Mouse (Mus musculus) intestine, embryonic 14.5 days (tissue): ENCODE measurements around the gene Lpgat1. TPM values are rescaled to one million over a fixed set of nuclear protein-coding genes. Genes with fewer than 3 reads are reported as not detected.

Experiments used
- ATAC-seq: fragments of 200-750 bp; cut with Nextera tagmentation; replicated peaks from 2 replicates; pipeline ENCODE4 v1.8.0; 2017; ENCODE audit warnings: low read depth, moderate number of reproducible peaks, moderate TSS enrichment, moderate library complexity; ENCODE audit not compliant: low FRiP score, low TSS enrichment
- DNase-seq: peaks from one replicate; pipeline ENCODE4 v3.0.0-alpha.2; 2018; ENCODE audit warnings: low spot score
- H3K27ac ChIP-seq: fragments of 300-500 bp; sonication (generic); 2 replicates; pipeline ENCODE4 v1.5.1; 2014; ENCODE audit warnings: low read depth, mild to moderate bottlenecking, control low read depth
- H3K27me3 ChIP-seq: fragments of 300-500 bp; sonication (generic); replicated peaks from 2 replicates; pipeline ENCODE4 v1.6.1; 2014; ENCODE audit warnings: low read length, control low read depth; ENCODE audit not compliant: control insufficient read depth, insufficient read depth
- H3K36me3 ChIP-seq: fragments of 300-500 bp; sonication (generic); 2 replicates; pipeline ENCODE4 v1.6.1; 2014; ENCODE audit warnings: low read length, control low read depth; ENCODE audit not compliant: control insufficient read depth, insufficient read depth
- H3K4me1 ChIP-seq: fragments of 300-500 bp; sonication (generic); replicated peaks from 2 replicates; pipeline ENCODE4 v1.6.1; 2014; ENCODE audit warnings: low read length, control low read depth, mixed read lengths; ENCODE audit not compliant: control insufficient read depth, insufficient read depth
- H3K4me2 ChIP-seq: fragments of 300-500 bp; sonication (generic); 2 replicates; pipeline ENCODE4 v1.6.1; 2014; ENCODE audit warnings: low read length
- H3K4me3 ChIP-seq: fragments of 300-500 bp; sonication (generic); 2 replicates; pipeline ENCODE4 v1.5.1; 2014; ENCODE audit warnings: low read depth, low read length, control low read depth, mixed read lengths
- H3K9ac ChIP-seq: fragments of 300-500 bp; sonication (generic); 2 replicates; pipeline ENCODE4 v1.6.1; 2014; ENCODE audit warnings: mild to moderate bottlenecking, low read length
- H3K9me3 ChIP-seq: fragments of 300-500 bp; sonication (generic); 2 replicates; pipeline ENCODE4 v1.6.1; 2016; ENCODE audit warnings: low read length, control low read depth; ENCODE audit not compliant: control insufficient read depth
- WGBS: fragments of 180-500 bp; shearing (Covaris S2); extraction: QIAGEN DNeasy Blood & Tissue Kit; methylation state at CpG from one replicate; pipeline ENCODE4 v1.1.7; 2014; 5-methylcytosine and 5-hydroxymethylcytosine counted together
- polyA plus RNA-seq: library from polyadenylated mRNA; unstranded; fragments of >200 nt; fragmentation: Nextera tagmentation; extraction: Ambion mirVana; gene quantifications from 2 replicates; pipeline ENCODE4 v1.2.1, GENCODE M21; 2014

The Lpgat1 gene
- polyA plus RNA-seq: 22.2 and 22.7 TPM in 2 replicates

- under 1% methylated on average over 59 of the region's 113 CpGs for WGBS
These were observed at the start of gene Lpgat1 for GRCm38 (mm10) chr1:191717601-191718498. TSS of gene Lpgat1 (plus strand) at chr1:191717834.

DNA sequence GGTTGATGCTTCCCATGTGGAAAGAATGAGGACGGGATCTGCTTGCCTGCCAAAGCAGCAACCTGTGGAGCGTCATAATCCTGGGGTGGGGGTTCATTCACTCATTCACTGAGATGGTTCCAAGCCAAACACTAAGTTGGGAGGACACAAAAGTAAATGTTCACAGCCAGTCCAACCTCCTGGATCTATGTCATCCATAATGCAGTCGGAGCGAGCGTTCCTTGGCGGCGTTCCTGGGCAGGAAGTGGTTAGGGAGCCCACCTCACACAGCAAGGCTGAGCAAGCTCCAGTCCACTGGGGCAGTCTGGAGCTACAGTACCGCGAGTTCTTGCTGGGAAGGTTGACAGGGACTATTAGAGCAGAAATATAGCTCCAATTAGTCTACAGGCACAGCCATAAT, 49.6 kb upstream of the Lpgat1 start:
- peak; percentile 71 for DNase-seq
- peak; percentile 89 for ATAC-seq
- 0 out of 2 replicates have a peak overlapping the region, but pooled peaks have one; percentile 5 for H3K4me2 ChIP-seq

More at GRCm38 (mm10) chr1:191717601-191718498, at the start of gene Lpgat1:
- Histone ChIP-seq H3K9ac (peak within 1 kb of the TSS; percentile 85), H3K4me3 (peak within 1 kb of the TSS; percentile 92), H3K4me1 (peaks cover 10% of the 10 kb centered on the region; the same call in 1 of the 2 replicates), H3K36me3 (peaks cover 15% of the 10 kb centered on the region; the same call in 1 of the 2 replicates), H3K27ac (peak within 1 kb of the TSS; percentile 91), H3K9me3 (no peaks in the 10 kb centered on the region), H3K27me3 (no peaks in the 10 kb centered on the region), H3K4me2 (peak within 1 kb of the TSS; percentile 82)
- DNase-seq (peak; percentile 85), ATAC-seq (peak; percentile 90)

DNA sequence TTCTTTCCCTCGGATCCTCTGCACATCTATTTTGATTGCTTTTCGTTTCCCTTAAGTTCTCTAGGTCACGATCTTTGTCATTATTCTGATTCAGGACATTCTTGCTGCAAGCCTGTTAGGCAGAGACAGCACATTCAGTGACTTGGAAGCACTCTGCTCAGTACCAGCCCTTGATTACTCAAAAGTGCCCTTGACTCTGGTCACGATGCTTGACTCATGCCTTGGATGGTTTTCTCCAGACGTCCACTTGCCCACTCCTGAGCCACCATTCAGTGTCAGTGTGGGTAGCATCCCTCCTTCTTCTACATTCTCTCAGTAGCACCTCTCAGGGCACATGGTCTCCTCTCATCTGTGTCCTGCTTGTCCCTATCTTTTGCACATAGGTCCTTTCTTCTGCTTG, 43.6 kb upstream of the Lpgat1 start:
- Histone ChIP-seq H3K9ac (no peak overlapping the region), H3K27me3 (no peaks in the 10 kb centered on the region), H3K4me2 (no peak overlapping the region), H3K36me3 (no peaks in the 10 kb centered on the region), H3K4me1 (no peaks in the 10 kb centered on the region), H3K4me3 (no peak overlapping the region), H3K9me3 (no peaks in the 10 kb centered on the region), H3K27ac (no peak overlapping the region)
- DNase-seq (no peak), ATAC-seq (no peak)
- 80% methylated on average over 5 of the region's 5 CpGs for WGBS

More for the DNA sequence above, 49.6 kb upstream of the Lpgat1 start:
- Histone ChIP-seq H3K9me3 (no peaks in the 10 kb centered on the region), H3K4me3 (no peak overlapping the region), H3K9ac (no peak overlapping the region), H3K4me1 (peaks cover 4% of the 10 kb centered on the region; the same call in 1 of the 2 replicates), H3K27ac (0 out of 2 replicates have a peak overlapping the region, but pooled peaks have one; percentile 22), H3K27me3 (no peaks in the 10 kb centered on the region), H3K36me3 (no peaks in the 10 kb centered on the region)
- WGBS: 52% methylated on average over 9 of the region's 9 CpGs

GRCm38 (mm10) chr1:191681633-191682032, 36.0 kb upstream of the Lpgat1 start:
- DNase-seq (no peak), ATAC-seq (no peak)
- no peaks in the 10 kb centered on the region for H3K4me1 ChIP-seq
- H3K9me3 ChIP-seq: peaks cover 5% of the 10 kb centered on the region
- H3K36me3 ChIP-seq: no peaks in the 10 kb centered on the region
- no peak overlapping the region for H3K9ac ChIP-seq
- no peaks in the 10 kb centered on the region for H3K27me3 ChIP-seq
- H3K4me3 ChIP-seq: no peak overlapping the region
- WGBS: 66% methylated on average over 2 of the region's 2 CpGs
- H3K4me2 ChIP-seq: no peak overlapping the region
- H3K27ac ChIP-seq: no peak overlapping the region

DNA sequence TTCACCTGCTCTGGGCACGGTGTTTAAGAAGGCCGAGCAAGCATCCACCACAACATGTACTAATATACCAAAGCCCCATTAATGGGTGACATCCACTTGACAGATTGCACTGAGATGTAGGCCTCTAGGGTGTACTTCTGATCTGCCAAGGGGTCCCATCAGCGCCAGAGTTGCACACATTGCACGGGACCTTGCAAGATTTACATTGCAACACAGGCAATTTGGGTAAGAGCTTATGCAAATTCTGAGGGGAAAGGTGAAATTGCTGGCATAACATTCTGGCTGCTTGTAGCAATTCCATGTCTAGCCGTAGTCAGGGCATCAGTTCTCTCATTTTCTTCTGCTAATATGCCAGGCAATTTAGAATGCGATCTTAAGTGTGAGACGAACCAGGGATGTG, 30.1 kb upstream of the Lpgat1 start:
- WGBS: 89% methylated on average over 7 of the region's 7 CpGs
- H3K4me2 ChIP-seq: no peak overlapping the region
- H3K4me3 ChIP-seq: no peak overlapping the region
- H3K9ac ChIP-seq: no peak overlapping the region
- ATAC-seq: no peak
- H3K27ac ChIP-seq: no peak overlapping the region
- no peaks in the 10 kb centered on the region for H3K27me3 ChIP-seq
- no peaks in the 10 kb centered on the region for H3K4me1 ChIP-seq
- H3K36me3 ChIP-seq: no peaks in the 10 kb centered on the region
- DNase-seq: no peak
- H3K9me3 ChIP-seq: peaks cover 5% of the 10 kb centered on the region

- no peaks in the 10 kb centered on the region for H3K4me1 ChIP-seq
- no peaks in the 10 kb centered on the region for H3K9me3 ChIP-seq
- H3K27me3 ChIP-seq: no peaks in the 10 kb centered on the region
- H3K4me3 ChIP-seq: no peak overlapping the region
- H3K9ac ChIP-seq: no peak overlapping the region
- 36% methylated on average over 4 of the region's 4 CpGs for WGBS
- no peak overlapping the region for H3K27ac ChIP-seq
- no peak overlapping the region for H3K4me2 ChIP-seq
- ATAC-seq (no peak), DNase-seq (no peak)
- H3K36me3 ChIP-seq: no peaks in the 10 kb centered on the region
These were observed 24.4 kb upstream of the Lpgat1 start for GRCm38 (mm10) chr1:191693231-191693630.

- Histone ChIP-seq H3K4me2 (no peak overlapping the region), H3K9ac (no peak overlapping the region), H3K9me3 (no peaks in the 10 kb centered on the region), H3K4me3 (no peak overlapping the region), H3K27me3 (no peaks in the 10 kb centered on the region), H3K4me1 (no peaks in the 10 kb centered on the region), H3K36me3 (no peaks in the 10 kb centered on the region), H3K27ac (no peak overlapping the region)
- WGBS: 28% methylated on average over 1 of the region's 1 CpGs
- DNase-seq: no peak
- ATAC-seq: no peak
These were observed 19.3 kb upstream of the Lpgat1 start for GRCm38 (mm10) chr1:191698253-191698795.

DNA sequence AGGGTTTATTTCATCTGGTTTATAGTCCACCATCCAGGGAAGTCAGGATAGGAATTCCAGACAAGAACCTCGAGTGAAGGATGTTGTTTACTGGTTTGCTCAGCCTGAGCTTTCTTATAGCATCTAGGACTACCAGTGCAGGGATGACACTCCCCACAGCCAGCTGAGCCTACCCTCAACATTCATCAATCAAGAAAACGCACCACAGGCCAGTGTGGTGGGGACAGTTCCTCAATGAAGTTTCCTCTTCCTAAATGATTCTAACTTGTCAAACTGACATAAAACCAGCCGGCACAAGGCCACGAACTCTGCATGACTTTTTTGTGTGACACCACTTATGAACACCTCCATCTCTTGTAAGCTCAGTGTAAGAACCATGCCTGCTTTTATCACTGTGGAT, 13.1 kb upstream of the Lpgat1 start:
- DNase-seq: no peak
- 30% methylated on average over 4 of the region's 4 CpGs for WGBS
- Histone ChIP-seq H3K27me3 (no peaks in the 10 kb centered on the region), H3K4me3 (no peak overlapping the region), H3K27ac (no peak overlapping the region), H3K9me3 (no peaks in the 10 kb centered on the region), H3K4me1 (no peaks in the 10 kb centered on the region), H3K9ac (no peak overlapping the region), H3K36me3 (no peaks in the 10 kb centered on the region), H3K4me2 (no peak overlapping the region)
- no peak for ATAC-seq
